Mouse (Mus musculus) retina, postnatal 7 days (tissue): Measurements from ENCODE around the gene 1700020N15Rik.
"Not testable (repeated sequence)": the region's sequence is repeated elsewhere in the genome, so short reads cannot be mapped to it uniquely, and the experiment has no call there.

Experiments
- DNase-seq: peaks from one replicate; pipeline ENCODE4 v3.0.0-alpha.2; 2012; ENCODE audit warnings: low read depth, low spot score

1700020N15Rik gene

GRCm38 (mm10) chrX:69945000-69945399 lies at the start of gene 1700020N15Rik:
Gene 1700020N15Rik, plus strand, starts transcription at chrX:69945300.
- DNase-seq, result not testable (repeated sequence)

- no peak for DNase-seq
These were observed 31.9 kb downstream of the 1700020N15Rik start for GRCm38 (mm10) chrX:69976790-69977579.
